Comparison of ENCODE assay signal across 9 mouse cellular contexts in the genomic region with DNA sequence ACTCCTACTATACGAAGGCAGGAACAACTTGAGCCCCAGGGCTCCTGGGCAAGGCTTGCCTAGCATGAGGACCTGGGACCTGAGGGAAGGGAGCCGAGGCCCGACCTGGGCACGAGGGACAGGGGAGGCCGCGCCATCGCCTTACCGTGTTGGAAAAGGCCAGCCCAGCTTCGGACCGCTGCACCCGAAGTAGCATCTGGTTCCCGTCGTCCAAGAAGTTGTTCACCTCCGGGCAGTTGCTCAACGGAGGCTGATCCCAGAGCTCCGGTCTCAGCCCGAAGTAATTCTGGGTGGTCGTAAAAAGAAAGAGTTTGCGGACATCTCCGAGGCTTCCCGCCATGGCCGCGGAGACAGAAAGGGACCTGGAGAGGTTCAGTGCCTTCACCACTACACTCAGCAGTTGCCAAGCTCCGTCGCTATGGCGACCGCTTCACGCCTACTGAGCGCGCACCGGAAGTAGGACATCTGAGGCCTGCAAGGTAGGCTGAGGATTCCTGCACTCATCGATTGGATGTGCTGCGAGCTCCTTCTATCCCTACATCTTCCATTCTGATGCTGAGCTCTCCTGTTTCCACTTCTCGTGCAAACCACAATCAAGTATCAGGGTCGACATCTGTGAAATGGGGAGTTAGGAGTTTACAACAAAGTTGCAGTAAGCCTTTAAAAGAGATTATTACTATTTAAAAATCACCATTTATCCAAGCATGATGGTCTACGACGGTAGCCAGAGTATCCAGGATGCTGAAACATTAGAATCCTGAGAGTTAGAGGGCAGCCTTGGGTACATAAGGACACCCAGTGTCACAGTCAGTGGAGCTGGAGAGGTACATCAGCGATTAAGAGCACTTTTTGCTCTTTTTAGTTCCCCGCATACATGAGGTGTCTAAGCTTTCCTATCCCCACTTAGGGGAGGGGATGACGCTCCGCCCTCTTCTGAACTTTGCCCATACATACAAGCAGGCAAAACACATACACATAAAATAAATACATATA. TPM values are rescaled to one million over a fixed set of nuclear protein-coding genes. Genes with fewer than 3 reads are reported as not detected.
DNase-seq lines count a peak whose midpoint lies in the region; ATAC-seq and TF ChIP-seq lines count a peak whose summit lies in the region.
"Had no signal": no experiment of that assay in that cellular context is flagged by ENCODE, and none has a peak within 500 bp of the region (broad histone marks: within the 10 kb centered on the region; RNA-seq: fewer than 3 reads in every experiment).

No protein-coding gene starts in this region.

- no peak for TF ChIP-seq CTCF in C2C12 (IDR thresholded peaks at IDR 0.05; ENCODE audit: control insufficient read depth, insufficient read depth, insufficient read length)

- H3K27ac ChIP-seq in forebrain, embryonic 10.5 days = peak overlapping the region; percentile 86
- H3K27ac ChIP-seq in heart, embryonic 15.5 days = no peak overlapping the region
- H3K27ac ChIP-seq in liver, embryonic 12.5 days = no peak overlapping the region
- 0 out of 2 replicates have a peak overlapping the region, but pooled peaks have one; percentile 21 for H3K27ac ChIP-seq in stomach, embryonic 14.5 days (ENCODE audit: low read length)

- H3K79me2 ChIP-seq in C2C12 (ENCODE audit: control insufficient read depth, insufficient read depth) = no peaks in the 10 kb centered on the region

- 9% methylated on average over 41 of the region's 41 CpGs for WGBS in forebrain, embryonic 10.5 days
- WGBS in heart, embryonic 15.5 days = 10% methylated on average over 41 of the region's 41 CpGs
- 12% methylated on average over 41 of the region's 41 CpGs for WGBS in liver, embryonic 12.5 days (ENCODE audit: insufficient replicate concordance)
- WGBS in stomach, embryonic 14.5 days = 11% methylated on average over 41 of the region's 41 CpGs

- H3K9me3 ChIP-seq in forebrain, embryonic 10.5 days = no peaks in the 10 kb centered on the region
- H3K9me3 ChIP-seq in heart, embryonic 15.5 days (replicated peaks) = no peaks in the 10 kb centered on the region
- H3K9me3 ChIP-seq in liver, embryonic 12.5 days (replicated peaks) = no peaks in the 10 kb centered on the region
- no peaks in the 10 kb centered on the region for H3K9me3 ChIP-seq in stomach, embryonic 14.5 days (ENCODE audit: control insufficient read depth, low read depth, low read length)
- H3K9me3 ChIP-seq: G1E had no signal

- H3K27me3 ChIP-seq in C2C12 (ENCODE audit: control insufficient read depth, insufficient read depth, insufficient read length) = no peaks in the 10 kb centered on the region
- H3K27me3 ChIP-seq in forebrain, embryonic 10.5 days (ENCODE audit: poor library complexity, severe bottlenecking) = no peaks in the 10 kb centered on the region
- H3K27me3 ChIP-seq in heart, embryonic 15.5 days = no peaks in the 10 kb centered on the region
- H3K27me3 ChIP-seq in liver, embryonic 12.5 days (replicated peaks) = no peaks in the 10 kb centered on the region
- H3K27me3 ChIP-seq in stomach, embryonic 14.5 days (ENCODE audit: control insufficient read depth, insufficient read depth, low read length) = no peaks in the 10 kb centered on the region

- peak overlapping the region; percentile 51 for H3K9ac ChIP-seq in heart, embryonic 15.5 days
- peak overlapping the region; percentile 56 for H3K9ac ChIP-seq in liver, embryonic 12.5 days
- H3K9ac ChIP-seq in stomach, embryonic 14.5 days (replicated peaks; ENCODE audit: low read depth, low read length) = peak overlapping the region; percentile 64; the same call in 1 of the 2 replicates

- H3K4me3 ChIP-seq in C2C12 (ENCODE audit: insufficient read depth, poor library complexity, severe bottlenecking) = peak overlapping the region; percentile 29
- H3K4me3 ChIP-seq in forebrain, embryonic 10.5 days = peak overlapping the region; percentile 73
- peak overlapping the region; percentile 60 for H3K4me3 ChIP-seq in heart, embryonic 15.5 days
- H3K4me3 ChIP-seq in liver, embryonic 12.5 days = peak overlapping the region; percentile 60
- peak overlapping the region; percentile 54 for H3K4me3 ChIP-seq in stomach, embryonic 14.5 days (ENCODE audit: low read depth, low read length)

- peaks cover under 1% of the 10 kb centered on the region for H3K79me3 ChIP-seq in C2C12 (ENCODE audit: low read depth)

- no peak overlapping the region for H3ac ChIP-seq in C2C12 (ENCODE audit: control insufficient read depth, insufficient read length, low read depth)

- peak; percentile 94 for ATAC-seq in heart, embryonic 15.5 days (replicated peaks; ENCODE audit: insufficient number of reproducible peaks, insufficient read depth, low FRiP score, low read depth)
- peak; percentile 96 for ATAC-seq in liver, embryonic 12.5 days
- peak; percentile 99 for ATAC-seq in stomach, embryonic 14.5 days (ENCODE audit: insufficient number of reproducible peaks, insufficient read depth, low FRiP score, low read depth)

- peak; percentile 69 for DNase-seq in c-Kit-positive CD71-negative TER-119-negative erythroid progenitor cells, embryonic 14.5 days (ENCODE audit: low read depth)
- peak; percentile 92 for DNase-seq in forebrain, embryonic 10.5 days (ENCODE audit: extremely low spot score, low spot score)
- peak; percentile 94 for DNase-seq in kidney, postnatal 14 days
- DNase-seq in natural killer cell, adult 2 months (ENCODE audit: low spot score in 2 of 2) = peak; percentile 74 to 83

- H3K4me2 ChIP-seq in heart, embryonic 15.5 days = peak overlapping the region; percentile 90
- peak overlapping the region; percentile 88 for H3K4me2 ChIP-seq in liver, embryonic 12.5 days
- peak overlapping the region; percentile 80 for H3K4me2 ChIP-seq in stomach, embryonic 14.5 days (replicated peaks; ENCODE audit: low read depth, low read length)

- peaks cover 18% of the 10 kb centered on the region for H3K4me1 ChIP-seq in forebrain, embryonic 10.5 days
- H3K4me1 ChIP-seq in heart, embryonic 15.5 days (replicated peaks) = peaks cover 8% of the 10 kb centered on the region; the same call in 1 of the 2 replicates
- H3K4me1 ChIP-seq in liver, embryonic 12.5 days = peaks cover 12% of the 10 kb centered on the region
- no peaks in the 10 kb centered on the region for H3K4me1 ChIP-seq in stomach, embryonic 14.5 days (ENCODE audit: control insufficient read depth, insufficient read depth, low read length)

- H3K36me3 ChIP-seq in C2C12 (ENCODE audit: control insufficient read depth, insufficient read depth) = no peaks in the 10 kb centered on the region
- peaks cover 42% of the 10 kb centered on the region for H3K36me3 ChIP-seq in forebrain, embryonic 10.5 days (replicated peaks)
- H3K36me3 ChIP-seq in heart, embryonic 15.5 days = no peaks in the 10 kb centered on the region; the same call in 1 of the 2 replicates
- peaks cover 7% of the 10 kb centered on the region for H3K36me3 ChIP-seq in liver, embryonic 12.5 days
- H3K36me3 ChIP-seq in stomach, embryonic 14.5 days (ENCODE audit: control insufficient read depth, insufficient read depth, low read length) = peaks cover 3% of the 10 kb centered on the region; the same call in 1 of the 2 replicates

TF ChIP-seq in C2C12, 6 proteins besides CTCF, POLR2A, EP300 and RAD21:
- no peak for TF ChIP-seq MAX (IDR thresholded peaks at IDR 0.05)
- TF ChIP-seq MYOG (IDR thresholded peaks at IDR 0.05; ENCODE audit: control insufficient read depth, extremely low read depth, insufficient read length) = no peak
- TF ChIP-seq MYOD1 (IDR thresholded peaks at IDR 0.05; ENCODE audit: control insufficient read depth, insufficient read length, low read depth) = no peak
- TF ChIP-seq CEBPB (IDR thresholded peaks at IDR 0.05; ENCODE audit: low read depth) = no peak
- no peak for TF ChIP-seq FOSL1 (IDR thresholded peaks at IDR 0.05; ENCODE audit: insufficient read depth, low read length, poor library complexity, severe bottlenecking)
- no peak for TF ChIP-seq USF1 (IDR thresholded peaks at IDR 0.05; ENCODE audit: low read depth)

RNA-seq across cellular contexts. Expression of gene Dync2h1, which starts 7.3 kb away (rescaled TPM):
- 0.63 TPM for polyA plus RNA-seq in C2C12 (2012; fragmentation: generic; extraction: Trizol)
- 25.7 and 27.9 TPM in 2 replicates for polyA plus RNA-seq in forebrain, embryonic 10.5 days (2016; fragmentation: Nextera tagmentation; extraction: Ambion mirVana)
- 5.5 TPM in 2 replicates for polyA plus RNA-seq in heart, embryonic 15.5 days (2015; fragmentation: Nextera tagmentation; extraction: Ambion mirVana)
- 3.6 TPM in 2 replicates for polyA plus RNA-seq in liver, embryonic 12.5 days (2016; fragmentation: Nextera tagmentation; extraction: Ambion mirVana)
- 19.6 and 22.7 TPM in 2 replicates for polyA plus RNA-seq in stomach, embryonic 14.5 days (2014; fragmentation: Nextera tagmentation; extraction: Ambion mirVana)

RNA-seq across cellular contexts. Expression of gene Dcun1d5, which starts 7.4 kb away (rescaled TPM):
- 52.0 TPM for polyA plus RNA-seq in C2C12 (2012; fragmentation: generic; extraction: Trizol)
- 115 and 121 TPM in 2 replicates for polyA plus RNA-seq in forebrain, embryonic 10.5 days (2016; fragmentation: Nextera tagmentation; extraction: Ambion mirVana)
- 83.9 and 88.0 TPM in 2 replicates for polyA plus RNA-seq in heart, embryonic 15.5 days (2015; fragmentation: Nextera tagmentation; extraction: Ambion mirVana)
- polyA plus RNA-seq in liver, embryonic 12.5 days (2016; fragmentation: Nextera tagmentation; extraction: Ambion mirVana) = 111 and 113 TPM in 2 replicates
- polyA plus RNA-seq in stomach, embryonic 14.5 days (2014; fragmentation: Nextera tagmentation; extraction: Ambion mirVana) = 134 and 144 TPM in 2 replicates

Comparison
In these comparisons a context has a peak if more than half of its experiments do, and no peak if none do; other contexts are left out.
1. H3K27ac ChIP-seq: peak in forebrain, embryonic 10.5 days (single experiment) and stomach, embryonic 14.5 days (single experiment); none in heart, embryonic 15.5 days (single experiment) and liver, embryonic 12.5 days (single experiment).
2. Peak in every context shown above with its lines, with median percentiles within 50 percentile points of each other: H3K4me3 ChIP-seq, DNase-seq, ATAC-seq, H3K4me2 ChIP-seq and H3K9ac ChIP-seq.